Mouse (Mus musculus) kidney, embryonic 15.5 days (tissue): ENCODE data around the gene Ugt1a6a. TPM values are rescaled to one million over a fixed set of nuclear protein-coding genes. Genes with fewer than 3 reads are reported as not detected.

Source experiments
- ATAC-seq: fragments of 200-750 bp; cut with Nextera tagmentation; replicated peaks from 2 replicates; pipeline ENCODE4 v1.8.0; 2017; ENCODE audit warnings: moderate TSS enrichment; ENCODE audit not compliant: low FRiP score
- H3K27ac ChIP-seq: fragments of 300-500 bp; sonication (generic); 2 replicates; pipeline ENCODE4 v1.5.1; 2015; ENCODE audit warnings: mild to moderate bottlenecking, inconsistent platforms
- H3K27me3 ChIP-seq: fragments of 300-500 bp; sonication (generic); 2 replicates; pipeline ENCODE4 v1.6.1; 2015; ENCODE audit warnings: inconsistent platforms
- H3K36me3 ChIP-seq: fragments of 300-500 bp; sonication (generic); 2 replicates; pipeline ENCODE4 v1.6.1; 2015; ENCODE audit warnings: inconsistent platforms
- H3K4me1 ChIP-seq: fragments of 300-500 bp; sonication (generic); 2 replicates; pipeline ENCODE4 v1.6.1; 2015; ENCODE audit warnings: inconsistent platforms
- H3K4me2 ChIP-seq: fragments of 300-500 bp; sonication (generic); 2 replicates; pipeline ENCODE4 v1.6.1; 2015; ENCODE audit warnings: moderate library complexity, mild to moderate bottlenecking, inconsistent platforms
- H3K4me3 ChIP-seq: fragments of 300-500 bp; sonication (generic); replicated peaks from 2 replicates; pipeline ENCODE4 v1.5.1; 2015; ENCODE audit warnings: mild to moderate bottlenecking, inconsistent platforms
- H3K9ac ChIP-seq: fragments of 300-500 bp; sonication (generic); 2 replicates; pipeline ENCODE4 v1.6.1; 2015; ENCODE audit warnings: mild to moderate bottlenecking, inconsistent platforms
- H3K9me3 ChIP-seq: fragments of 300-500 bp; sonication (generic); replicated peaks from 2 replicates; pipeline ENCODE4 v1.6.1; 2016; ENCODE audit warnings: inconsistent platforms
- WGBS: fragments of 180-500 bp; shearing (Covaris S2); methylation state at CpG from one replicate; pipeline ENCODE4 v1.1.7; 2015; ENCODE audit warnings: mixed read lengths; 5-methylcytosine and 5-hydroxymethylcytosine counted together
- polyA plus RNA-seq: library from polyadenylated mRNA; unstranded; fragments of >200 nt; fragmentation: Nextera tagmentation; extraction: Ambion mirVana; gene quantifications from 2 replicates; pipeline ENCODE4 v1.2.1, GENCODE M21; 2015

The Ugt1a6a gene
- polyA plus RNA-seq, 1 experiment from 2014 or later, result 3.1 TPM

DNA sequence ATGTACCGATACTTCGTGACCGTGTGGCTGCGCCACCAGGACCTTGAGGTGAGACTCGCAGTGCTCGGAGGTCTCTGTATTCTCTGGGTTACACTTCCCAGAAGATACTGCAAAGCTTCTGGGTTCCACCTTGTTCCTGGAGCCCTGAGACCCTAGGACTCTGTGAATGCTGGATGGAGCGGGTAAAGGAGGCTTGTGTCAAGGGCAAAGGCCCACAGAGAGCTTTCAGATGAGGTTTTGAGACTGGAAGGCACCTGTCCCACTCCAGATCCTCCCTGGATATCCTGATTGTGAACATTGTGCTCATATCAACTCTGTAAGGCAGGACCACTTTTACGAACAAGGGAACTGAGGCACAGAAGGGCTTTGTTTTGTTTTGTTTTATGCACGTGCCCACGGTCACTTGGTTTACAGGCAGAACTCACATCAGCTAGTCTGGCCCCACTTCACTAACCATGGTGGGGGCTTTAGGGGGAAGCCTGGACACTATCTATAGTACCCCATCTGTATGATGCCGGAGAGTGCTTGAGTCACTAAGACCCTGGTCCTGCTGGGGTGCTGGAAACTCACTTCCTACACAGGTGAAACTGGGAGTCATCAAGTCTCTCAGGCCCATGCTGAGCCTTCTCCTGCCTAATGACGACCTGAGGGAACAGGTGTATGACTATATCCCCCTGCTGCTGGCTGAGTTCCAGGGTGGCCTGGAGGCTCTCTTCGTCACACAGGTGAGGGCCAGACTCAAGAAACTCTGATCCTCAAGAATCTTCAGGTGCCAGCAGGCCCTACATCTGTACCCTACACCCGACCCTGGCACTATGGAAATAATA is 99.0 kb downstream of the Ugt1a6a start:
- Histone ChIP-seq H3K9me3 (peaks cover 93% of the 10 kb centered on the region), H3K4me2 (no peak overlapping the region), H3K27me3 (no peaks in the 10 kb centered on the region), H3K36me3 (no peaks in the 10 kb centered on the region), H3K4me1 (no peaks in the 10 kb centered on the region), H3K4me3 (no peak overlapping the region), H3K9ac (no peak overlapping the region), H3K27ac (no peak overlapping the region)
- no peak for ATAC-seq
- 69% methylated on average over 14 of the region's 14 CpGs for WGBS

- no peak overlapping the region for H3K4me3 ChIP-seq
- H3K9me3 ChIP-seq, result peaks cover 93% of the 10 kb centered on the region
- no peaks in the 10 kb centered on the region for H3K4me1 ChIP-seq
- no peak for ATAC-seq
- no peaks in the 10 kb centered on the region for H3K36me3 ChIP-seq
- no peak overlapping the region for H3K9ac ChIP-seq
- WGBS, result 68% methylated on average over 4 of the region's 4 CpGs
- H3K4me2 ChIP-seq, result no peak overlapping the region
- H3K27me3 ChIP-seq, result no peaks in the 10 kb centered on the region
- H3K27ac ChIP-seq, result no peak overlapping the region
Measured at GRCm38 (mm10) chr1:88234248-88234610, 99.6 kb downstream of the Ugt1a6a start.

GRCm38 (mm10) chr1:88234646-88235045 is 100.0 kb downstream of the Ugt1a6a start:
- 46% methylated on average over 5 of the region's 5 CpGs for WGBS
- peaks cover 93% of the 10 kb centered on the region for H3K9me3 ChIP-seq
- ATAC-seq, result no peak

GRCm38 (mm10) chr1:88235046-88235893 is 100.7 kb downstream of the Ugt1a6a start:
- 66% methylated on average over 11 of the region's 11 CpGs for WGBS
- Histone ChIP-seq H3K9me3 (peaks cover 93% of the 10 kb centered on the region), H3K9ac (no peak overlapping the region), H3K4me3 (no peak overlapping the region), H3K27ac (no peak overlapping the region), H3K36me3 (no peaks in the 10 kb centered on the region), H3K27me3 (no peaks in the 10 kb centered on the region), H3K4me2 (no peak overlapping the region), H3K4me1 (no peaks in the 10 kb centered on the region)
- no peak for ATAC-seq

More at GRCm38 (mm10) chr1:88234646-88235045, 100.0 kb downstream of the Ugt1a6a start:
- Histone ChIP-seq H3K9ac (no peak overlapping the region), H3K27ac (no peak overlapping the region), H3K27me3 (no peaks in the 10 kb centered on the region), H3K4me2 (no peak overlapping the region), H3K36me3 (no peaks in the 10 kb centered on the region), H3K4me1 (no peaks in the 10 kb centered on the region), H3K4me3 (no peak overlapping the region)

GRCm38 (mm10) chr1:88235894-88236415 is 101.3 kb downstream of the Ugt1a6a start:
- Histone ChIP-seq H3K9ac (no peak overlapping the region), H3K4me3 (no peak overlapping the region), H3K4me1 (no peaks in the 10 kb centered on the region), H3K4me2 (no peak overlapping the region), H3K36me3 (no peaks in the 10 kb centered on the region), H3K9me3 (peaks cover 94% of the 10 kb centered on the region), H3K27ac (no peak overlapping the region), H3K27me3 (no peaks in the 10 kb centered on the region)
- 59% methylated on average over 4 of the region's 4 CpGs for WGBS
- peak; percentile 34; the same call in 1 of the 2 replicates for ATAC-seq

- peaks cover 86% of the 10 kb centered on the region for H3K9me3 ChIP-seq
- no peaks in the 10 kb centered on the region for H3K36me3 ChIP-seq
- WGBS, result 78% methylated on average over 5 of the region's 5 CpGs
- H3K27me3 ChIP-seq, result no peaks in the 10 kb centered on the region
- H3K9ac ChIP-seq, result no peak overlapping the region
- no peak for ATAC-seq
- H3K4me3 ChIP-seq, result no peak overlapping the region
- H3K4me2 ChIP-seq, result no peak overlapping the region
- no peak overlapping the region for H3K27ac ChIP-seq
- no peaks in the 10 kb centered on the region for H3K4me1 ChIP-seq
Measured at GRCm38 (mm10) chr1:88237311-88237710, 102.7 kb downstream of the Ugt1a6a start.

DNA sequence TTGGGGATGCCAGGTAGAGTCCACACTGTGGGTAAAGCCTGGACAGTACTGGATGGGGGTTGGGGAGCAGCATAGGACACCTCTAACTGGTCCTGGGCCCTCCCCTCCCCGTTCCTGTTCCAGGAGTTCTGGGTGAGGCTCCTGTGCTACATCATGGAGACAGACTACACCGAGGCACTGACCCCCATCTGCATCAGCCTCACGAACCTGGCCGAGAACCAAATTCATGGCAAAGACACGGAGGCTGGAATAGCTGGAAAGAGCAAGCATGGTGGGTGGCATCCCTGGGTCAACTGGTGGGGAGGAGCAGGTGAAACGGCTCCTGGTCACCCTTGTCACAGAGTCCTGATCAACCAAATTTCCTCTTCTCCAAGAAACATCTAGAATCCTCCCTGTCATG is 104.2 kb downstream of the Ugt1a6a start:
- Histone ChIP-seq H3K4me1 (no peaks in the 10 kb centered on the region), H3K27ac (no peak overlapping the region), H3K4me2 (no peak overlapping the region), H3K27me3 (no peaks in the 10 kb centered on the region), H3K9me3 (peaks cover 84% of the 10 kb centered on the region), H3K4me3 (no peak overlapping the region), H3K36me3 (no peaks in the 10 kb centered on the region), H3K9ac (no peak overlapping the region)
- no peak for ATAC-seq
- WGBS, result 76% methylated on average over 6 of the region's 6 CpGs

GRCm38 (mm10) chr1:88240072-88240471 is 105.5 kb downstream of the Ugt1a6a start:
- Histone ChIP-seq H3K4me3 (no peak overlapping the region), H3K27me3 (no peaks in the 10 kb centered on the region), H3K36me3 (no peaks in the 10 kb centered on the region), H3K9ac (no peak overlapping the region), H3K4me2 (no peak overlapping the region), H3K27ac (no peak overlapping the region), H3K9me3 (peaks cover 75% of the 10 kb centered on the region), H3K4me1 (no peaks in the 10 kb centered on the region)
- no peak for ATAC-seq
- 72% methylated on average over 5 of the region's 5 CpGs for WGBS

GRCm38 (mm10) chr1:88240579-88240978 is 106.0 kb downstream of the Ugt1a6a start:
- Histone ChIP-seq H3K4me1 (no peaks in the 10 kb centered on the region), H3K36me3 (no peaks in the 10 kb centered on the region), H3K27me3 (no peaks in the 10 kb centered on the region), H3K4me2 (no peak overlapping the region), H3K9ac (no peak overlapping the region), H3K9me3 (peaks cover 72% of the 10 kb centered on the region), H3K4me3 (no peak overlapping the region), H3K27ac (no peak overlapping the region)
- ATAC-seq, result no peak; the same call in 1 of the 2 replicates
- 70% methylated on average over 4 of the region's 4 CpGs for WGBS

DNA sequence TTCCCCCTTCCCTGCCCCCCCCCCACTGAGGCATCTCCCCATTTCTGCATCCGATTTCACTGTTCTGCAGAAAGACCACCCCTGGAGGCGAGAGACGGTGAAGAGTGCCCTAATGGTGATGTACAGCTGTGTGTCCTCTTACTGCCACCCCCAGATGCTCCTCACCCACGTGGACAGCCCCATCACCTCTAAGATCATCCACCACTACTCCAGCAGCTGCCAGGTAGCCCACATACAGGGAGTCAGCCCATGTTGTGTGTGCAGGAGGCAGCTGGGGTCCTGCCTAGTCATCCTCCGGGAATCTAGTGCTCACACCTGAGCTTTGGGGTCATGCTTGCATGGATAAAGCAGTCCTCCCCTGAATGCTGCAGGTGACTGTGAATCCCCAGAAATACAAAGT is 109.3 kb downstream of the Ugt1a6a start:
- Histone ChIP-seq H3K4me2 (no peak overlapping the region), H3K27me3 (no peaks in the 10 kb centered on the region), H3K9ac (no peak overlapping the region), H3K36me3 (no peaks in the 10 kb centered on the region), H3K4me1 (no peaks in the 10 kb centered on the region), H3K27ac (no peak overlapping the region), H3K9me3 (peaks cover 64% of the 10 kb centered on the region), H3K4me3 (no peak overlapping the region)
- WGBS, result 63% methylated on average over 5 of the region's 5 CpGs
- ATAC-seq, result no peak

GRCm38 (mm10) chr1:88245881-88246280 is 111.3 kb downstream of the Ugt1a6a start:
- 77% methylated on average over 6 of the region's 6 CpGs for WGBS
- H3K27me3 ChIP-seq, result no peaks in the 10 kb centered on the region

GRCm38 (mm10) chr1:88246386-88246785 is 111.8 kb downstream of the Ugt1a6a start:
- peaks cover 67% of the 10 kb centered on the region for H3K9me3 ChIP-seq
- ATAC-seq, result no peak
- H3K4me1 ChIP-seq, result no peaks in the 10 kb centered on the region
- no peaks in the 10 kb centered on the region for H3K36me3 ChIP-seq
- H3K4me2 ChIP-seq, result no peak overlapping the region
- no peak overlapping the region for H3K27ac ChIP-seq
- WGBS, result 46% methylated on average over 6 of the region's 6 CpGs
- H3K4me3 ChIP-seq, result no peak overlapping the region
- no peaks in the 10 kb centered on the region for H3K27me3 ChIP-seq
- no peak overlapping the region for H3K9ac ChIP-seq

More at GRCm38 (mm10) chr1:88245881-88246280, 111.3 kb downstream of the Ugt1a6a start:
- peaks cover 65% of the 10 kb centered on the region for H3K9me3 ChIP-seq
- no peak overlapping the region for H3K4me3 ChIP-seq
- no peak overlapping the region for H3K9ac ChIP-seq
- H3K4me1 ChIP-seq, result no peaks in the 10 kb centered on the region
- no peak overlapping the region for H3K4me2 ChIP-seq
- no peak overlapping the region for H3K27ac ChIP-seq
- H3K36me3 ChIP-seq, result no peaks in the 10 kb centered on the region
- no peak for ATAC-seq
